Mouse (Mus musculus): ENCODE measurements at regions not wholly inside any gene's neighbourhood (a gene's known extent, or its start where the extent isn't known, plus 50 kb on each side); places are given as distances from the start of the nearest gene placed in this dataset.

GRCm38 (mm10) chr9:83277356-83277755 lies 130.9 kb upstream of the Hmgn3 start:
- TF ChIP-seq POLR2A (IDR thresholded peaks at IDR 0.05; ENCODE audit: low read depth, low read length) = no peak
- TF ChIP-seq CTCF (IDR thresholded peaks at IDR 0.05; ENCODE audit: borderline replicate concordance, insufficient read depth, low read length) = no peak
- Histone ChIP-seq H3K27ac (ENCODE audit: insufficient read depth, low read length) (no peak overlapping the region), H3K4me1 (ENCODE audit: control insufficient read depth, insufficient read depth, low read length) (no peaks in the 10 kb centered on the region)

GRCm38 (mm10) chr9:83276291-83276690 lies 129.8 kb upstream of the Hmgn3 start:
- Histone ChIP-seq H3K4me1 (ENCODE audit: control insufficient read depth, insufficient read depth, low read length) (no peaks in the 10 kb centered on the region), H3K4me3 (ENCODE audit: insufficient read depth, low read length) (no peak overlapping the region), H3K27ac (ENCODE audit: insufficient read depth, low read length) (no peak overlapping the region)
- TF ChIP-seq CTCF (IDR thresholded peaks at IDR 0.05; ENCODE audit: borderline replicate concordance, insufficient read depth, low read length) (no peak), POLR2A (IDR thresholded peaks at IDR 0.05; ENCODE audit: low read depth, low read length) (no peak)

More at GRCm38 (mm10) chr9:83277356-83277755, 130.9 kb upstream of the Hmgn3 start:
- no peak overlapping the region for H3K4me3 ChIP-seq (ENCODE audit: insufficient read depth, low read length)

GRCm38 (mm10) chr9:83273361-83273975 lies 127.0 kb upstream of the Hmgn3 start:
- Histone ChIP-seq H3K27ac (ENCODE audit: insufficient read depth, low read length) (no peak overlapping the region), H3K4me1 (ENCODE audit: control insufficient read depth, insufficient read depth, low read length) (no peaks in the 10 kb centered on the region), H3K4me3 (ENCODE audit: insufficient read depth, low read length) (no peak overlapping the region)
- TF ChIP-seq POLR2A (IDR thresholded peaks at IDR 0.05; ENCODE audit: low read depth, low read length) (no peak), CTCF (IDR thresholded peaks at IDR 0.05; ENCODE audit: borderline replicate concordance, insufficient read depth, low read length) (no peak)

- Histone ChIP-seq H3K27ac (ENCODE audit: insufficient read depth, low read length) (no peak overlapping the region), H3K4me3 (ENCODE audit: insufficient read depth, low read length) (no peak overlapping the region), H3K4me1 (ENCODE audit: control insufficient read depth, insufficient read depth, low read length) (no peaks in the 10 kb centered on the region)
- peak; percentile 21; the same call in 1 of the 2 replicates for TF ChIP-seq CTCF (IDR thresholded peaks at IDR 0.05; ENCODE audit: borderline replicate concordance, insufficient read depth, low read length)
- no peak for TF ChIP-seq POLR2A (IDR thresholded peaks at IDR 0.05; ENCODE audit: low read depth, low read length)
Measured at GRCm38 (mm10) chr9:83265736-83266135, 119.3 kb upstream of the Hmgn3 start.

GRCm38 (mm10) chr9:83259511-83259910 lies 113.0 kb upstream of the Hmgn3 start:
- Histone ChIP-seq H3K27ac (ENCODE audit: insufficient read depth, low read length) (no peak overlapping the region), H3K4me1 (ENCODE audit: control insufficient read depth, insufficient read depth, low read length) (no peaks in the 10 kb centered on the region), H3K4me3 (ENCODE audit: insufficient read depth, low read length) (no peak overlapping the region)
- TF ChIP-seq CTCF (IDR thresholded peaks at IDR 0.05; ENCODE audit: borderline replicate concordance, insufficient read depth, low read length) (no peak), POLR2A (IDR thresholded peaks at IDR 0.05; ENCODE audit: low read depth, low read length) (no peak)

- Histone ChIP-seq H3K4me3 (ENCODE audit: insufficient read depth, low read length) (no peak overlapping the region), H3K27ac (ENCODE audit: insufficient read depth, low read length) (no peak overlapping the region), H3K4me1 (ENCODE audit: control insufficient read depth, insufficient read depth, low read length) (no peaks in the 10 kb centered on the region)
- TF ChIP-seq POLR2A (IDR thresholded peaks at IDR 0.05; ENCODE audit: low read depth, low read length) = no peak
Measured at GRCm38 (mm10) chr9:83258986-83259385, 112.5 kb upstream of the Hmgn3 start.

GRCm38 (mm10) chr9:83258476-83258875 lies 112.0 kb upstream of the Hmgn3 start:
- Histone ChIP-seq H3K4me3 (ENCODE audit: insufficient read depth, low read length) (no peak overlapping the region), H3K4me1 (ENCODE audit: control insufficient read depth, insufficient read depth, low read length) (no peaks in the 10 kb centered on the region), H3K27ac (ENCODE audit: insufficient read depth, low read length) (no peak overlapping the region)
- no peak for TF ChIP-seq POLR2A (IDR thresholded peaks at IDR 0.05; ENCODE audit: low read depth, low read length)
- no peak for TF ChIP-seq CTCF (IDR thresholded peaks at IDR 0.05; ENCODE audit: borderline replicate concordance, insufficient read depth, low read length)

- Histone ChIP-seq H3K4me3 (ENCODE audit: insufficient read depth, low read length) (no peak overlapping the region), H3K27ac (ENCODE audit: insufficient read depth, low read length) (no peak overlapping the region), H3K4me1 (ENCODE audit: control insufficient read depth, insufficient read depth, low read length) (no peaks in the 10 kb centered on the region)
- TF ChIP-seq POLR2A (IDR thresholded peaks at IDR 0.05; ENCODE audit: low read depth, low read length) (no peak), CTCF (IDR thresholded peaks at IDR 0.05; ENCODE audit: borderline replicate concordance, insufficient read depth, low read length) (no peak)
Measured at GRCm38 (mm10) chr9:83254356-83254755, 107.9 kb upstream of the Hmgn3 start.

GRCm38 (mm10) chr9:83253789-83254188 lies 107.3 kb upstream of the Hmgn3 start:
- no peak for TF ChIP-seq POLR2A (IDR thresholded peaks at IDR 0.05; ENCODE audit: low read depth, low read length)
- TF ChIP-seq CTCF (IDR thresholded peaks at IDR 0.05; ENCODE audit: borderline replicate concordance, insufficient read depth, low read length) = no peak
- Histone ChIP-seq H3K4me1 (ENCODE audit: control insufficient read depth, insufficient read depth, low read length) (no peaks in the 10 kb centered on the region), H3K27ac (ENCODE audit: insufficient read depth, low read length) (no peak overlapping the region), H3K4me3 (ENCODE audit: insufficient read depth, low read length) (no peak overlapping the region)

- Histone ChIP-seq H3K4me3 (ENCODE audit: insufficient read depth, low read length) (no peak overlapping the region), H3K27ac (ENCODE audit: insufficient read depth, low read length) (no peak overlapping the region), H3K4me1 (ENCODE audit: control insufficient read depth, insufficient read depth, low read length) (no peaks in the 10 kb centered on the region)
- TF ChIP-seq CTCF (IDR thresholded peaks at IDR 0.05; ENCODE audit: borderline replicate concordance, insufficient read depth, low read length) = no peak
- TF ChIP-seq POLR2A (IDR thresholded peaks at IDR 0.05; ENCODE audit: low read depth, low read length) = no peak
Measured at GRCm38 (mm10) chr9:83251793-83252192, 105.3 kb upstream of the Hmgn3 start.

All from embryonic fibroblast, embryonic 13.5 days (primary cell).